Mouse (Mus musculus) midbrain, embryonic 14.5 days (tissue): ENCODE measurements around the gene Zfp426. TPM values are rescaled to one million over a fixed set of nuclear protein-coding genes. Genes with fewer than 3 reads are reported as not detected.

Source experiments
- ATAC-seq: fragments of 200-750 bp; cut with Nextera tagmentation; 2 replicates; pipeline ENCODE4 v1.8.0; 2017; ENCODE audit warnings: moderate number of reproducible peaks, moderate library complexity; ENCODE audit not compliant: low FRiP score, low TSS enrichment
- DNase-seq: peaks from one replicate; pipeline ENCODE4 v3.0.0-alpha.2; 2015
- H3K27ac ChIP-seq: fragments of 300-500 bp; sonication (generic); replicated peaks from 2 replicates; pipeline ENCODE4 v1.5.1; 2014; ENCODE audit warnings: mild to moderate bottlenecking, low read depth, low read length, moderate library complexity
- H3K27me3 ChIP-seq: fragments of 300-500 bp; sonication (generic); 2 replicates; pipeline ENCODE4 v1.6.1; 2014; ENCODE audit warnings: low read length, control low read depth, mixed read lengths; ENCODE audit not compliant: control insufficient read depth, insufficient read depth
- H3K36me3 ChIP-seq: fragments of 300-500 bp; sonication (generic); 2 replicates; pipeline ENCODE4 v1.6.1; 2014; ENCODE audit warnings: low read length, control low read depth; ENCODE audit not compliant: control insufficient read depth, insufficient read depth
- H3K4me1 ChIP-seq: fragments of 300-500 bp; sonication (generic); 2 replicates; pipeline ENCODE4 v1.6.1; 2014; ENCODE audit warnings: mild to moderate bottlenecking, antibody characterized with exemption, low read length, control low read depth; ENCODE audit not compliant: control insufficient read depth, insufficient read depth
- H3K4me2 ChIP-seq: fragments of 300-500 bp; sonication (generic); 2 replicates; pipeline ENCODE4 v1.6.1; 2014; ENCODE audit warnings: mild to moderate bottlenecking, low read length, moderate library complexity
- H3K4me3 ChIP-seq: fragments of 300-500 bp; sonication (generic); replicated peaks from 2 replicates; pipeline ENCODE4 v1.5.1; 2014; ENCODE audit warnings: low read depth, low read length
- H3K9ac ChIP-seq: fragments of 300-500 bp; sonication (generic); replicated peaks from 2 replicates; pipeline ENCODE4 v1.6.1; 2014; ENCODE audit warnings: mild to moderate bottlenecking, low read length, moderate library complexity
- H3K9me3 ChIP-seq: fragments of 300-500 bp; sonication (generic); 2 replicates; pipeline ENCODE4 v1.6.1; 2016; ENCODE audit warnings: low read length, control low read depth, mixed read lengths; ENCODE audit not compliant: control insufficient read depth
- WGBS: fragments of 180-500 bp; shearing (Covaris S2); extraction: QIAGEN DNeasy Blood & Tissue Kit; methylation state at CpG from one replicate; pipeline ENCODE4 v1.1.7; 2014; 5-methylcytosine and 5-hydroxymethylcytosine counted together
- polyA plus RNA-seq: library from polyadenylated mRNA; unstranded; fragments of >200 nt; fragmentation: Nextera tagmentation; extraction: Ambion mirVana; gene quantifications from 2 replicates; pipeline ENCODE4 v1.2.1, GENCODE M21; 2014

Gene Zfp426
- polyA plus RNA-seq, 1 experiment from 2014 or later = 39.5 TPM

- ATAC-seq (no peak), DNase-seq (no peak)
- Histone ChIP-seq H3K4me3 (no peak overlapping the region), H3K27me3 (no peaks in the 10 kb centered on the region), H3K4me1 (no peaks in the 10 kb centered on the region), H3K9me3 (no peaks in the 10 kb centered on the region), H3K9ac (no peak overlapping the region), H3K36me3 (peaks cover 71% of the 10 kb centered on the region), H3K27ac (no peak overlapping the region), H3K4me2 (no peak overlapping the region)
- WGBS = 79% methylated on average over 5 of the region's 5 CpGs
These were observed 13.2 kb downstream of the Zfp426 start for GRCm38 (mm10) chr9:20479396-20479795.

- DNase-seq = no peak
These were observed 15.9 kb downstream of the Zfp426 start for GRCm38 (mm10) chr9:20476632-20477031.

GRCm38 (mm10) chr9:20466761-20467442 is 25.6 kb downstream of the Zfp426 start:
- DNase-seq (peak; percentile 90), ATAC-seq (no peak)
- Histone ChIP-seq H3K9ac (no peak overlapping the region), H3K36me3 (peaks cover 29% of the 10 kb centered on the region), H3K4me2 (no peak overlapping the region), H3K9me3 (peaks cover 8% of the 10 kb centered on the region; the same call in 1 of the 2 replicates), H3K27me3 (no peaks in the 10 kb centered on the region), H3K4me1 (no peaks in the 10 kb centered on the region), H3K27ac (no peak overlapping the region), H3K4me3 (no peak overlapping the region)
- 57% methylated on average over 7 of the region's 7 CpGs for WGBS

More at GRCm38 (mm10) chr9:20476632-20477031, 15.9 kb downstream of the Zfp426 start:
- Histone ChIP-seq H3K4me1 (no peaks in the 10 kb centered on the region), H3K4me2 (no peak overlapping the region), H3K27me3 (no peaks in the 10 kb centered on the region), H3K9me3 (no peaks in the 10 kb centered on the region), H3K4me3 (no peak overlapping the region), H3K36me3 (peaks cover 74% of the 10 kb centered on the region), H3K9ac (no peak overlapping the region), H3K27ac (no peak overlapping the region)
- ATAC-seq = no peak
- WGBS = 95% methylated on average over 1 of the region's 1 CpGs

GRCm38 (mm10) chr9:20459377-20460317 is 32.9 kb downstream of the Zfp426 start, which contains the start of gene Zfp26:
Gene Zfp26 (minus strand): TSS chr9:20460162.
- Histone ChIP-seq H3K4me3 (peak within 1 kb of the TSS; percentile 96), H3K27ac (peak within 1 kb of the TSS; percentile 87), H3K9ac (peak within 1 kb of the TSS; percentile 92), H3K9me3 (no peaks in the 10 kb centered on the region), H3K4me2 (peak within 1 kb of the TSS; percentile 73), H3K4me1 (peaks cover 11% of the 10 kb centered on the region), H3K36me3 (peaks cover 23% of the 10 kb centered on the region), H3K27me3 (no peaks in the 10 kb centered on the region)
- under 1% methylated on average over 48 of the region's 48 CpGs for WGBS
- peak; percentile 88 for ATAC-seq
- DNase-seq = peak; percentile 87

- Histone ChIP-seq H3K27me3 (no peaks in the 10 kb centered on the region), H3K27ac (no peak overlapping the region), H3K36me3 (peaks cover 41% of the 10 kb centered on the region), H3K4me2 (no peak overlapping the region), H3K9me3 (no peaks in the 10 kb centered on the region), H3K4me3 (no peak overlapping the region), H3K9ac (no peak overlapping the region), H3K4me1 (peaks cover 7% of the 10 kb centered on the region)
- 91% methylated on average over 4 of the region's 4 CpGs for WGBS
- DNase-seq = no peak
- ATAC-seq = no peak
These were observed 38.9 kb downstream of the Zfp426 start for GRCm38 (mm10) chr9:20453647-20454046.

GRCm38 (mm10) chr9:20451493-20451892 is 41.1 kb downstream of the Zfp426 start:
- Histone ChIP-seq H3K27me3 (no peaks in the 10 kb centered on the region), H3K4me2 (no peak overlapping the region), H3K9me3 (no peaks in the 10 kb centered on the region), H3K4me3 (no peak overlapping the region), H3K4me1 (no peaks in the 10 kb centered on the region), H3K9ac (no peak overlapping the region), H3K36me3 (peaks cover 43% of the 10 kb centered on the region), H3K27ac (no peak overlapping the region)
- no peak for ATAC-seq
- WGBS = 92% methylated on average over 1 of the region's 1 CpGs
- DNase-seq = no peak

GRCm38 (mm10) chr9:20443183-20443783 is 49.3 kb downstream of the Zfp426 start:
- 90% methylated on average over 4 of the region's 4 CpGs for WGBS
- DNase-seq (no peak), ATAC-seq (no peak)
- no peak overlapping the region for H3K9ac ChIP-seq
- H3K27me3 ChIP-seq = no peaks in the 10 kb centered on the region
- peaks cover 83% of the 10 kb centered on the region for H3K36me3 ChIP-seq
- no peaks in the 10 kb centered on the region; the same call in 1 of the 2 replicates for H3K9me3 ChIP-seq
- no peak overlapping the region for H3K27ac ChIP-seq
- no peak overlapping the region for H3K4me2 ChIP-seq
- H3K4me3 ChIP-seq = no peak overlapping the region
- no peaks in the 10 kb centered on the region for H3K4me1 ChIP-seq

- H3K4me2 ChIP-seq = no peak overlapping the region
- H3K27ac ChIP-seq = no peak overlapping the region
- H3K36me3 ChIP-seq = 0 out of 2 replicates have a peak, but pooled peaks cover 4% of the 10 kb centered on the region
- DNase-seq (no peak), ATAC-seq (no peak)
- H3K4me1 ChIP-seq = no peaks in the 10 kb centered on the region
- no peak overlapping the region for H3K9ac ChIP-seq
- H3K27me3 ChIP-seq = no peaks in the 10 kb centered on the region
- no peaks in the 10 kb centered on the region for H3K9me3 ChIP-seq
- no peak overlapping the region for H3K4me3 ChIP-seq
- 88% methylated on average over 3 of the region's 3 CpGs for WGBS
These were observed 62.5 kb downstream of the Zfp426 start for GRCm38 (mm10) chr9:20430004-20430403.
